Mouse (Mus musculus): Measurements from ENCODE around the gene Exoc4. TPM values are rescaled to one million over a fixed set of nuclear protein-coding genes. Genes with fewer than 3 reads are reported as not detected.

Exoc4 gene
- polyA plus RNA-seq, 2 experiments = 16.8 to 24.2 TPM

- DNase-seq (ENCODE audit: low spot score) = no peak
- ATAC-seq (ENCODE audit: low FRiP score, low read depth) = no peak
- Histone ChIP-seq H3K4me1 (ENCODE audit: control insufficient read depth, insufficient read depth, low read length) (no peaks in the 10 kb centered on the region), H3K36me3 (ENCODE audit: control insufficient read depth, insufficient read depth, low read length) (no peaks in the 10 kb centered on the region), H3K9me3 (ENCODE audit: control insufficient read depth, low read length) (no peaks in the 10 kb centered on the region), H3K4me2 (replicated peaks; ENCODE audit: low read depth, low read length, severe bottlenecking) (no peak overlapping the region), H3K4me3 (replicated peaks; ENCODE audit: low read length) (no peak overlapping the region), H3K27ac (replicated peaks; ENCODE audit: low read depth, low read length) (no peak overlapping the region), H3K9ac (ENCODE audit: low read depth, low read length, severe bottlenecking) (no peak overlapping the region), H3K27me3 (ENCODE audit: control insufficient read depth, insufficient read depth, low read length) (no peaks in the 10 kb centered on the region)
- TF ChIP-seq POLR2A (IDR thresholded peaks at IDR 0.05; ENCODE audit: borderline replicate concordance, extremely low read depth, insufficient read depth, insufficient read length) = no peak
- 87% methylated on average over 6 of the region's 6 CpGs for WGBS
Measured at GRCm38 (mm10) chr6:33716254-33716965, 467.5 kb downstream of the Exoc4 start.

- no peaks in the 10 kb centered on the region for H3K27me3 ChIP-seq (ENCODE audit: control insufficient read depth, insufficient read depth, low read length)
- no peak overlapping the region for H3K4me3 ChIP-seq (replicated peaks; ENCODE audit: low read length)
- no peaks in the 10 kb centered on the region for H3K9me3 ChIP-seq (ENCODE audit: control insufficient read depth, low read length)
- no peaks in the 10 kb centered on the region for H3K36me3 ChIP-seq (ENCODE audit: control insufficient read depth, insufficient read depth, low read length)
- DNase-seq (ENCODE audit: low spot score) = no peak
- ATAC-seq (ENCODE audit: low FRiP score, low read depth) = no peak
- WGBS = 34% methylated on average over 4 of the region's 4 CpGs
- H3K9ac ChIP-seq (ENCODE audit: low read depth, low read length, severe bottlenecking) = no peak overlapping the region
- H3K4me1 ChIP-seq (ENCODE audit: control insufficient read depth, insufficient read depth, low read length) = no peaks in the 10 kb centered on the region
- no peak overlapping the region for H3K4me2 ChIP-seq (replicated peaks; ENCODE audit: low read depth, low read length, severe bottlenecking)
- no peak overlapping the region for H3K27ac ChIP-seq (replicated peaks; ENCODE audit: low read depth, low read length)
- no peak for TF ChIP-seq POLR2A (IDR thresholded peaks at IDR 0.05; ENCODE audit: borderline replicate concordance, extremely low read depth, insufficient read depth, insufficient read length)
Measured at GRCm38 (mm10) chr6:33721166-33721565, 472.3 kb downstream of the Exoc4 start.

- H3K4me2 ChIP-seq (replicated peaks; ENCODE audit: low read depth, low read length, severe bottlenecking) = no peak overlapping the region
- no peaks in the 10 kb centered on the region for H3K9me3 ChIP-seq (ENCODE audit: control insufficient read depth, low read length)
- no peak overlapping the region for H3K27ac ChIP-seq (replicated peaks; ENCODE audit: low read depth, low read length)
- no peak overlapping the region for H3K9ac ChIP-seq (ENCODE audit: low read depth, low read length, severe bottlenecking)
- ATAC-seq (ENCODE audit: low FRiP score, low read depth) (no peak), DNase-seq (ENCODE audit: low spot score) (no peak)
- 84% methylated on average over 2 of the region's 2 CpGs for WGBS
- no peak overlapping the region for H3K4me3 ChIP-seq (replicated peaks; ENCODE audit: low read length)
- H3K4me1 ChIP-seq (ENCODE audit: control insufficient read depth, insufficient read depth, low read length) = no peaks in the 10 kb centered on the region
- no peaks in the 10 kb centered on the region for H3K27me3 ChIP-seq (ENCODE audit: control insufficient read depth, insufficient read depth, low read length)
- no peak for TF ChIP-seq POLR2A (IDR thresholded peaks at IDR 0.05; ENCODE audit: borderline replicate concordance, extremely low read depth, insufficient read depth, insufficient read length)
- H3K36me3 ChIP-seq (ENCODE audit: control insufficient read depth, insufficient read depth, low read length) = no peaks in the 10 kb centered on the region
Measured at GRCm38 (mm10) chr6:33722811-33723210, 473.9 kb downstream of the Exoc4 start.

- Histone ChIP-seq H3K36me3 (ENCODE audit: control insufficient read depth, insufficient read depth, low read length) (no peaks in the 10 kb centered on the region), H3K27ac (replicated peaks; ENCODE audit: low read depth, low read length) (no peak overlapping the region), H3K4me1 (ENCODE audit: control insufficient read depth, insufficient read depth, low read length) (no peaks in the 10 kb centered on the region), H3K9me3 (ENCODE audit: control insufficient read depth, low read length) (no peaks in the 10 kb centered on the region), H3K4me2 (replicated peaks; ENCODE audit: low read depth, low read length, severe bottlenecking) (no peak overlapping the region), H3K27me3 (ENCODE audit: control insufficient read depth, insufficient read depth, low read length) (no peaks in the 10 kb centered on the region), H3K4me3 (replicated peaks; ENCODE audit: low read length) (no peak overlapping the region), H3K9ac (ENCODE audit: low read depth, low read length, severe bottlenecking) (no peak overlapping the region)
- WGBS = 51% methylated on average over 3 of the region's 3 CpGs
- DNase-seq (ENCODE audit: low spot score) (no peak), ATAC-seq (ENCODE audit: low FRiP score, low read depth) (no peak)
- TF ChIP-seq POLR2A (IDR thresholded peaks at IDR 0.05; ENCODE audit: borderline replicate concordance, extremely low read depth, insufficient read depth, insufficient read length) = no peak
Measured at GRCm38 (mm10) chr6:33724596-33724995, 475.7 kb downstream of the Exoc4 start.

GRCm38 (mm10) chr6:33727271-33727670 is 478.4 kb downstream of the Exoc4 start:
- no peak for TF ChIP-seq POLR2A (IDR thresholded peaks at IDR 0.05; ENCODE audit: borderline replicate concordance, extremely low read depth, insufficient read depth, insufficient read length)
- Histone ChIP-seq H3K9ac (ENCODE audit: low read depth, low read length, severe bottlenecking) (no peak overlapping the region), H3K27ac (replicated peaks; ENCODE audit: low read depth, low read length) (no peak overlapping the region), H3K4me1 (ENCODE audit: control insufficient read depth, insufficient read depth, low read length) (no peaks in the 10 kb centered on the region), H3K27me3 (ENCODE audit: control insufficient read depth, insufficient read depth, low read length) (no peaks in the 10 kb centered on the region), H3K4me2 (replicated peaks; ENCODE audit: low read depth, low read length, severe bottlenecking) (no peak overlapping the region), H3K36me3 (ENCODE audit: control insufficient read depth, insufficient read depth, low read length) (no peaks in the 10 kb centered on the region), H3K4me3 (replicated peaks; ENCODE audit: low read length) (no peak overlapping the region), H3K9me3 (ENCODE audit: control insufficient read depth, low read length) (no peaks in the 10 kb centered on the region)
- ATAC-seq (ENCODE audit: low FRiP score, low read depth) = no peak
- no peak for DNase-seq (ENCODE audit: low spot score)
- WGBS = 41% methylated on average over 1 of the region's 1 CpGs

Data from limb, embryonic 14.5 days (tissue).